Mouse (Mus musculus): ENCODE data around the gene Megf6.

The Megf6 gene

GRCm38 (mm10) chr4:154159961-154160537, 10.5 kb upstream of the Megf6 start:
- DNase-seq (ENCODE audit: low spot score in 2 of 2), result peak; percentile 38 to 61

GRCm38 (mm10) chr4:154160538-154161390, 9.8 kb upstream of the Megf6 start, which contains the start of gene Tprgl:
Gene Tprgl, minus strand, starts transcription at chr4:154160666.
- DNase-seq (ENCODE audit: low spot score in 2 of 2), result peak; percentile 96

GRCm38 (mm10) chr4:154163296-154163695, 7.2 kb upstream of the Megf6 start:
- DNase-seq (ENCODE audit: low spot score in 2 of 2), result peak; percentile 74 to 80

GRCm38 (mm10) chr4:154167053-154167452, 3.5 kb upstream of the Megf6 start:
- peak; percentile 48 to 58 for DNase-seq (ENCODE audit: low spot score in 2 of 2)

- DNase-seq (ENCODE audit: low spot score in 2 of 2), result no peak
These were observed 509 bp upstream of the Megf6 start for GRCm38 (mm10) chr4:154170021-154170420.

- no peak for DNase-seq (ENCODE audit: low spot score in 2 of 2)
These were observed 811 bp downstream of the Megf6 start for GRCm38 (mm10) chr4:154171151-154171930.

- no peak for DNase-seq (ENCODE audit: low spot score in 2 of 2)
These were observed 1.5 kb downstream of the Megf6 start for GRCm38 (mm10) chr4:154171931-154172604.

- DNase-seq (ENCODE audit: low spot score in 2 of 2), result no peak
These were observed 6.7 kb downstream of the Megf6 start for GRCm38 (mm10) chr4:154177257-154177656.

- no peak for DNase-seq (ENCODE audit: low spot score in 2 of 2)
These were observed 10.5 kb downstream of the Megf6 start for GRCm38 (mm10) chr4:154181001-154181400.

- no peak for DNase-seq (ENCODE audit: low spot score in 2 of 2)
These were observed 13.0 kb downstream of the Megf6 start for GRCm38 (mm10) chr4:154183566-154183965.

GRCm38 (mm10) chr4:154185001-154185400, 14.5 kb downstream of the Megf6 start:
- DNase-seq (ENCODE audit: low spot score in 2 of 2), result no peak

- no peak for DNase-seq (ENCODE audit: low spot score in 2 of 2)
These were observed 15.5 kb downstream of the Megf6 start for GRCm38 (mm10) chr4:154186002-154186537.

GRCm38 (mm10) chr4:154188948-154189347, 18.4 kb downstream of the Megf6 start:
- no peak for DNase-seq (ENCODE audit: low spot score in 2 of 2)

GRCm38 (mm10) chr4:154197961-154198360, 27.4 kb downstream of the Megf6 start:
- no peak for DNase-seq (ENCODE audit: low spot score in 2 of 2)

- no peak for DNase-seq (ENCODE audit: low spot score in 2 of 2)
These were observed 27.9 kb downstream of the Megf6 start for GRCm38 (mm10) chr4:154198377-154198961.

- DNase-seq (ENCODE audit: low spot score in 2 of 2), result no peak
These were observed 31.0 kb downstream of the Megf6 start for GRCm38 (mm10) chr4:154201511-154201910.

- DNase-seq (ENCODE audit: low spot score in 2 of 2), result no peak
These were observed 34.0 kb downstream of the Megf6 start for GRCm38 (mm10) chr4:154204532-154204931.

GRCm38 (mm10) chr4:154205392-154205791, 34.9 kb downstream of the Megf6 start:
- no peak for DNase-seq (ENCODE audit: low spot score in 2 of 2)

GRCm38 (mm10) chr4:154207261-154207660, 36.7 kb downstream of the Megf6 start:
- DNase-seq (ENCODE audit: low spot score in 2 of 2), result peak; percentile 61 to 64

GRCm38 (mm10) chr4:154209054-154209453, 38.5 kb downstream of the Megf6 start:
- no peak for DNase-seq (ENCODE audit: low spot score in 2 of 2)

GRCm38 (mm10) chr4:154209825-154210224, 39.3 kb downstream of the Megf6 start:
- no peak for DNase-seq (ENCODE audit: low spot score in 2 of 2)
